Mouse (Mus musculus): Measurements from ENCODE around the gene Apobec4. TPM values are rescaled to one million over a fixed set of nuclear protein-coding genes. Genes with fewer than 3 reads are reported as not detected.

The Apobec4 gene
- not detected for total RNA-seq (2021)
- long read RNA-seq, experiment 1: 0 reads
- long read RNA-seq, experiment 2: 0 reads

GRCm38 (mm10) chr1:152750312-152750965 is at the start of gene Apobec4:
TSS of gene Apobec4 (plus strand) at chr1:152750551.
- DNase-seq: no peak
- intact Hi-C loops (cut with DNase I): no loop called here

GRCm38 (mm10) chr1:152701066-152701465 is 49.3 kb upstream of the Apobec4 start:
- no peak for DNase-seq
- intact Hi-C loops (cut with DNase I): no loop called here

GRCm38 (mm10) chr1:152702920-152703319 is 47.4 kb upstream of the Apobec4 start:
- peak; percentile 44 to 58 for DNase-seq
- intact Hi-C loops (cut with DNase I): no loop called here

GRCm38 (mm10) chr1:152703941-152704340 is 46.4 kb upstream of the Apobec4 start:
- no peak for DNase-seq
- intact Hi-C loops (cut with DNase I): no loop called here

- intact Hi-C loops (cut with DNase I): no loop called here
Measured at GRCm38 (mm10) chr1:152707560-152707959, 42.8 kb upstream of the Apobec4 start.

GRCm38 (mm10) chr1:152711037-152711436 is 39.3 kb upstream of the Apobec4 start:
- intact Hi-C loops (cut with DNase I): no loop called here
- DNase-seq: no peak

More at GRCm38 (mm10) chr1:152707560-152707959, 42.8 kb upstream of the Apobec4 start:
- no peak for DNase-seq

GRCm38 (mm10) chr1:152713924-152714323 is 36.4 kb upstream of the Apobec4 start:
- DNase-seq: no peak
- intact Hi-C loops (cut with DNase I): no loop called here

GRCm38 (mm10) chr1:152714405-152714804 is 35.9 kb upstream of the Apobec4 start:
- intact Hi-C loops (cut with DNase I): no loop called here
- no peak for DNase-seq

- DNase-seq: no peak
- intact Hi-C loops (cut with DNase I): no loop called here
Measured at GRCm38 (mm10) chr1:152717329-152717728, 33.0 kb upstream of the Apobec4 start.

GRCm38 (mm10) chr1:152718200-152718599 is 32.2 kb upstream of the Apobec4 start:
- DNase-seq: no peak
- intact Hi-C loops (cut with DNase I): no loop called here

GRCm38 (mm10) chr1:152720969-152721368 is 29.4 kb upstream of the Apobec4 start:
- intact Hi-C loops (cut with DNase I): no loop called here
- no peak for DNase-seq

GRCm38 (mm10) chr1:152721535-152722198 is 28.7 kb upstream of the Apobec4 start:
- intact Hi-C loops (cut with DNase I): no loop called here

GRCm38 (mm10) chr1:152724286-152724685 is 26.1 kb upstream of the Apobec4 start:
- no peak for DNase-seq
- intact Hi-C loops (cut with DNase I): no loop called here

More at GRCm38 (mm10) chr1:152721535-152722198, 28.7 kb upstream of the Apobec4 start:
- DNase-seq: no peak

- intact Hi-C loops (cut with DNase I): no loop called here
- DNase-seq: no peak
Measured at GRCm38 (mm10) chr1:152726095-152726494, 24.3 kb upstream of the Apobec4 start.

GRCm38 (mm10) chr1:152727604-152728236 is 22.6 kb upstream of the Apobec4 start:
- intact Hi-C loops (cut with DNase I): no loop called here
- peak; percentile 18 to 43 for DNase-seq

- intact Hi-C loops (cut with DNase I): no loop called here
- DNase-seq: peak; percentile 45 to 57
Measured at GRCm38 (mm10) chr1:152738793-152739192, 11.6 kb upstream of the Apobec4 start.

- no peak for DNase-seq
- intact Hi-C loops (cut with DNase I): no loop called here
Measured at GRCm38 (mm10) chr1:152739374-152739773, 11.0 kb upstream of the Apobec4 start.

GRCm38 (mm10) chr1:152743095-152743826 is 7.1 kb upstream of the Apobec4 start:
- no peak for DNase-seq
- intact Hi-C loops (cut with DNase I): loop anchor here (10.0 kb wide), 1 partner anchor 338 kb away; no protein-coding TSS in a partner anchor

- peak; percentile 84 to 92 for DNase-seq
- intact Hi-C loops (cut with DNase I): loop anchor here (1.0 to 10.0 kb wide), 3 partner anchors 122 to 342 kb away; no protein-coding TSS in a partner anchor
Measured at GRCm38 (mm10) chr1:152746426-152746825, 3.9 kb upstream of the Apobec4 start.

GRCm38 (mm10) chr1:152749276-152749675 is 1.1 kb upstream of the Apobec4 start:
- intact Hi-C loops (cut with DNase I): loop anchor here (10.0 kb wide), 1 partner anchor 344 kb away; no protein-coding TSS in a partner anchor
- peak; percentile 17 to 31 for DNase-seq

Measured in heart, postnatal 14 days (tissue).